Mouse (Mus musculus) ES-CJ7 (cell line): ENCODE measurements at regions not wholly inside any gene's neighbourhood (a gene's known extent, or its start where the extent isn't known, plus 50 kb on each side); places are given as distances from the start of the nearest gene placed in this dataset.

Experiments
- DNase-seq: peaks from one replicate; pipeline ENCODE4 v3.0.0; 2011; ENCODE audit warnings: low read depth, low spot score

DNA sequence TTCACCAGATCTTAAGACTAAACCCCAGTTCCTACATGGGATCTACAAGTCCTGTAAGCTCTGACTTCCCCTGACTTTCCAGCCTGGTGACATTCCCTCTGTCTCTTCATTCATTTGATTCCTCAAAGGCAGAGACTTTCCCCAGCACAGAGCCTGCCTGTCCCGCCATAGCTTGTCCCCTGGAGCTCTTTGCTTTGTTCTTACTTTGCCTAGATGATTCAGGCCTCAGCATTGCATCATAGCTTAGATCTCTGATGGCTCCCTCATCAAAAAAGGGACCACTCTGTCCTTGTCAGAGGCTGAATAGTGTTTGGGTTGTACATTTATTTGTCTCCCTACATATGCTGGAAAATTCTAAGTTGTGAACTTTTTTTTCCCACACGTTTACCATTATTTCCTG, 57.6 kb upstream of the Exoc6 start:
- no peak for DNase-seq

DNA sequence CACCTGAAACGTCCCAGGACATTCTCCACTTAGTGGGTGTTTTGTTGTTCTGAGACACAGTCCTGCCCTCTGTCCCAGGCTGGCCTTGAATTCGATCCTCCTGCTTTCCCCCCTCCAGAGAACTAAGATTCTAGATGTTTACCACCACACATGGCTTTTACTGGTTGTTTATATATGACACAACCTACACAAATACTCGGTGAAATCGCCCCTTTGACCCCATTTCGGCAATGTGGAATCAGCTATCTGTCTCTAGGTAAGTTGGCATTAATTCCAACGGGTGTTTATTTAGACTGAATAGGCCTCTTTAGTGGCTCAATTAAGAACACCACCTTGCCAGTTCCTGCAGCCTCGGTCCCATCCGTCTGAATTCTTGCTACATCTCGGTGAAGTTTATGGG, 56.8 kb upstream of the Exoc6 start:
- DNase-seq: no peak

DNA sequence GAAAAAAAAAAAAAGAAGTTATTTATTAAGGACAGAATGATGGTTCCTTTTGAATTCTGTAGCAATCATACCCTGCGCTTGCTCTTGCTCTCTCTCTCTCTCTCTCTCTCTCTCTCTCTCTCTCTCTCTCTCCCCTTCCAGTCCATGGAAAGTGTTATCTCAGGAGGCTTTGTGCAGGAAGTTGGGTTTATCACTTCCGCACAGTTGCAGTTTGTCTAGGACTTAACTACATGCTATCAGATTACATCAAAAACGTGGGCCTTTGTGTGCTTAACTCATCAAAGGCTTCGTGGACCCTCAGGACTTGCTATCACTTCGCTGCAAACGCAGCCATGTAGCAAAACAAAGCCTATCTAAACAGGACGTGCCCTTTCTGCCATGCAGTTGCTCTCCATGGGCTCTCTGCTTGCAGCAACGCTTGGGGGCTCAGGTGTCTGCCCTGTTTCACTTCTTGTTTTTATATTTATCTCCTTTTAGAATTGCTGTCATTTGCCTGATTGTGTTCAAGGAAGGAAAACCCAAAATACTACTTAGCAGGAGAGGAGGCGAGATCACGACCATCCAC, 56.2 kb upstream of the Exoc6 start:
- DNase-seq: no peak

DNA sequence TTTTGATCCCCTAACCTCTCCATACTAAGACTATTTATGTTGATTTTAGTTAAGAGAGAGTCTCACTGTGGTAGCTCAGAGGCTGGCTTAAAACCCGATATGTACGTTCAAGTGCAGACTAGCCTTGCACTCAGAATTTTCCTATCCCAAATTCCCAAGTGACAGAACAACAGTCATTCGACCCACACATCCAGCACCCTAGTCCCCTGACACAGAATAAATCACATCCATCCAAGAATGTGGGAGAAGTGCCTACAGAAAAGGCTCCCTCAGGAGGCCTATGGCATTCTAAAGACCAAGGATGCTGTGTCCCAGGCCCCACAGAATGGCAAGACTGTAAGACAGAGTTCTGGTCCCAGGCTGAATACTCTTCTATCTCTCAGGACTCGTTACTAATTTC, 55.4 kb upstream of the Exoc6 start:
- DNase-seq: no peak

DNA sequence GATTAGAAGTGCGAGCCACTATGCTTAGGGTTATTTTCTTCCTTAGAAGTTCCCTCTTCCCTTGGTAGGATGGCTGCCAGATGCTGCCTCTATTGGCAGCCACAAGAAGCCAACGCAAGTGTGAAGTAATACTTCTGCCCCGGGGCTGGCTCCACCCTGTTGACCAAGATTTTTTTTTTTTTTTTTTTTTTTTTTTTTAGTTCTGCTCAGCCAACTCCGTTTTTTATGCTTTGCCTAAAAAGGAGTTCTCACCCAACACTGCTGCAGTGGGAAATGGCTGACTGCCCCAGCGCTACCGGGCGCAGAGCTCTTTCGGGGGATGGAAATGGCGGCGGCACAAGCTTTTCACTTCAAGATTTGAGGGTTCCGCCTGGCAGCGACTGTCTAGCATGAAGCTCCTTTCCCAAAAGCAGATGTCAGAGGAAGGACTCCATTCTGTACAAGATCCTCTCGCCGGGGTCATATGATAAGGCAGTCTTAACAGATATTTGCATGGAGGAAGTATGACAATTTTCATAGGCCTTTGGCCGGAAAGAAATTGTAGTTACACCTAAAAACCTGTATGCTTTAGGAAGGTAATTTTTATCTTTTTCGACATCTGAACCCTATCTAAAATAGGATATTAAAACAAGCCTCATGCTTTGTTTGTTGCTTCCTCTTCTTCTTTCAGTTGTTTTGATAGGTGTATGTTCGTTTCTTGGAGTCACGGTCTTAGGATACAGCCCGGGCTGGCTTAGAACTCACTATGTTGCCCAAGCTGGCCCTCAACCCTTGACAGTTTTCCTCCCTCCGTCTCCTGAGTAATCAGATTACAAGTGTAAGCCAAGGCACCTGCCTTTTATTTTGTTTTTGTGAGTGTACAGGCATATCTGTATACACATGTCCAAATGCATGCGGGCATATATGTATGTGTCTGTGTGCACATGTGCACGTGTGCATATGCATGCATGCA, 54.6 kb upstream of the Exoc6 start:
- no peak for DNase-seq

DNA sequence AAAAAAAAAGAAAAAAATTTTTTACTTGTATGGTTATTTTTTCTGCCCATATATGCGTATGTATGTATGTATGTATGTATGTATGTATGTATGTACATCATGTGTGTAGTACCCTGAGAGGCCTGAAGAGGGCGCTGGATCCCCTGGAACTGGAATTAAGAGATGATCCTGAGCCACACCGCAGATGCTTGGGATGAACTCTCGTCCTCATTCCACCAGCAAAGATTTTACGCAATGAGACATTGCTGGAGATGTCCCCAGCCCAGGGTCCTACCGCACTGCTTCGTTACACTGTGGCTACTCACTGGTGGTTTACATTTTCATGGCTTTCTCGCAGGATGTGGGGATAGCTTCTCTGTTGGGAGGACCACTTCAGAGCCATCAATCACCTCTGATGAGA, 53.5 kb upstream of the Exoc6 start:
- peak; percentile 63 for DNase-seq

DNA sequence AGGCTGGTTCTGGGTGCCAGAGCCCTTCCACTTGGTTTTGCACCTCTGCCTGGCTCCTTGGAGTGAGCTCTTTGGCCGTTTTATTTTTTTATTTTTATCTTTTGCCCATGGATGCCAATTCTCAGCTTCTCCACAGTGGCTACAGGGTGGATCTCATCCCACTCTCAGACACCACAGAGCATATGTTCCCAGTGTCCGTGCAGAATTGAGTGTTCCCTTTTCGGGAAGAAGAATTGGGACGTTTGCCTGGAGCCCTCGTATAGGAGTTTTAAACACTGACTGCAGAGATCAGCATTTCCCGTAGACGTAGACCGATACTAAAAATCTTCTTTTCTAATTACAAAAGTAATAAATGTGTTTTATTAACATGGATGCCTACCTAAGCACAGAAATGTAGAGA, 53.1 kb upstream of the Exoc6 start:
- no peak for DNase-seq

DNA sequence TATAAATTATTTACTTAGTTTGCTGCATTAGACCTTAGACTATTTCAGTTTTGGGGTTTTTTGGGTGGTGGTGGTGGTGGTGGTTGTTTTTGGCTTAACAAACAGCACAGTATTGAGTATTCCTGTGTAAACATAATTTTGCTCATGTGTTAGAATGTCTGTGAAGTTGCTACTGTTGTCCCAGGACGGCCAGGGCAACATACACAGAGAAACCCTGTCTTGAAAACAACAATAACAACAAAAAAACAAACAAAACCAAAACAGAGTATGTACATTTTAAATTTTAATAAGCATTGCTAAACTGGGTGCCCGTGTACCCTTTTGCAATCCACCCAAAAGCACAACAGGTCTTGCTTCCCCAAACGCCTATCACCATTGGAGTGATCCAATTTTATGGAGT, 51.8 kb upstream of the Exoc6 start:
- no peak for DNase-seq
